Mouse (Mus musculus) 3T3-L1 (cell line): ENCODE measurements around the gene Podxl2.
A peak's percentile ranks its signal among the peaks of the same experiment; 100 is the strongest.

Experiments
- DNase-seq: peaks from one replicate; pipeline ENCODE4 v3.0.0-alpha.2; 2015; ENCODE audit warnings: low read depth, low spot score

Podxl2 gene

DNA sequence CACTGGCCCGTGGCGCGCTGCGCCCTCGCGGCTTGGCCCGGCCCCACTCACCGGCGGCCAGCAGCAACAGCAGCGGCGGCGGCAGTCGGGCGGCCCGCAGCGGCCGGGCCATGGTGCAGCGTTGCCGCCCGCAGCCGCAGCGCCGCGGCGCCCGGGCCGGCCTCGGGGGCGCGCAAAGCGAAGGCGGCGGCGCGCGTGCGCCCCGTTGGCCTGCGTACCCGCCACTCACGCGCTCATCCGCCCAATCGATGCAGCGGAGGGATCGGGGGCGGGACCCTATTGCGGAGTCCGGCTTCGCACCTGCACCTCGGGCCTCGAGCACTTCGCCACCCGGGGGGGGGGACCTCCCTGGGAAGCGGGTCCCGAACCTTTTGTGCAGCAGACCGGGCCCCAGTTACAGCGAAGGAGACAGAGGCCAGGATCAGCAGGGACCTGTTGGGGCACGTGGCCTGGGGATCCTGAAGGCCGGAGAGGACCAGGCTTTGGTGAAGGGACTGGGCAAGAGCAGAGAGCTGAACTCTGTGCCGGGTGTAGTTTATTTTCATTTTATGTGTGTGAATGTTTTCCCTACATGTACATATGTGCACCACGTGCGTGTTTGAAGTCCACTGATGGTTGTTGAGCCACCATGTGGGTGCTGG, at the start of gene Podxl2:
Gene Podxl2, minus strand, starts transcription at position 177 of the 641 bp plus-strand sequence.
- no peak for DNase-seq

DNA sequence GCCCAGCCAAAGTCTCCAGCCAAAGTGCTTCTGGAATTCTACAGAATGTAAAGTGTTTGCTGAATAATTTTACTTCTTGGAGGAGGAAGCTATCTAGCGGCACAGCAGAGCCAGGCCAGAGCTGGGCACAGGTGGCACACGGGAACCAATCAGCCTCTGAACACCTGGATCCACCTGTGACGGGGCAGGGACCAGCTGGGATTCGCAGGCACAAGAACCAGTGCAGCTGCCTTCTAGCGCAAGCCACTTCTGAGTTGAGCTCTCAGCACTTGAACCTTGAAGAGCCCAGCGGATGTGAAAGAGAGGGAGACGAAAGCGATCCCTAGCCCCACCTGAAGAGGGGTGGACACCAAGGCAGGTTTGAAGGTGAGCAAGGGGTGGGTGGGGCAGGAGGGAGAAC, 44.0 kb upstream of the Podxl2 start:
- DNase-seq = no peak

DNA sequence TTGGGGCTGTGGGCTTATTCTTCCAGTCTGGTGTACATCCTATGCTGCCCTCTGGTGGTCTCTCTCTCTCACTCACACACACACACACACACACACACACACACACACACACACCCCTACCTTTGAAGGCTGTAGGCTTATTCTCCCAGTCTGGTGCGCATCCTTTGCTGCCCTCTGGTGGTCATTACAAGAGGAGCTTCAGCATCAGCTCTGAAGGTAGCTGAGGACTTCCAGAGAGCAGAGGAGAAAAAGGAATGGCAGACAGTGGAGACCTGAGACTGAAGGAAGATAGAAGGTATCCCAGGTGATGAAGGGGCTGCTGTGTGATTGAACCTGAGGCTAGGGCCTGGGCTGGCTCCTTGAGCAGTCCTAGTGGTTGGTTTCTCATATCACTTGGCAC, 41.3 kb upstream of the Podxl2 start:
- peak; percentile 71 for DNase-seq

DNA sequence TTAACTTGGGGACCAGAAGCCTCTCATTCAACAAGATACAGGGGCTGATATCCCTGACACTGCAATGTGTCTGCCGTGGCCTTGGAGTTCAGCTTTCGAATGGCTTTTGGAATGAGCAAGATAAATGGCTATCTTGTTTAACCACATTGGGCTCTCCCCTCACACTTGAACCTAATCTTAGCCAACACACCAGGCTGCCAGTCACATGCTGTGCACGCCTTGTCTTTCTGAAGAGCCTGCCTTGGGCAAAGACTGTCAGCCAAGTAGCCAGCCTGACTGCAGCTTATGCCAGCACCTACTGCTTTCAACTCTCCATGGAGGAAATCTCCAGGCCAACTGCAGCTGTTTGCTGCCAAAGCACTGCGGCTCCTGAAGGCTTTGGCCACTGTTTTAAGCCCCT, 40.7 kb upstream of the Podxl2 start:
- DNase-seq = no peak

DNA sequence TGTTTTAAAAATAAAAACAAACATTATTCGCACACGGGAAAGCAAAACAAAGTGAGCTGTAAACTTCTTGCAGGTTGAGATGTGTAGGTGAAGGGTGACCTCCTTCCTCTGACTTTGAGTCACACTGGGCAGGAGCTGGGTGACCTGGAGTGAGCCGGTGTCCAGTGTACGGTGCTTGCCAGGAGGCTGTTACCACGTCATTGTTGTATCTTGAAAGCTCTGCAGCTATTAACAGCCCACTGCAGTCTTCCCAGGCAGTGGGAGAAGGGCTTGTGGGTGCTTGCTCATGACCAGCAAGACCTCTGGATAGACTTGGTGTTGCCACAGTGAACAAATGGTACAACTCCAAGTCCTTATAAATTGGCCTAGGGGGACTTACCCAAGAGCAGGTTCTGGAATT, 40.0 kb upstream of the Podxl2 start:
- no peak for DNase-seq

DNA sequence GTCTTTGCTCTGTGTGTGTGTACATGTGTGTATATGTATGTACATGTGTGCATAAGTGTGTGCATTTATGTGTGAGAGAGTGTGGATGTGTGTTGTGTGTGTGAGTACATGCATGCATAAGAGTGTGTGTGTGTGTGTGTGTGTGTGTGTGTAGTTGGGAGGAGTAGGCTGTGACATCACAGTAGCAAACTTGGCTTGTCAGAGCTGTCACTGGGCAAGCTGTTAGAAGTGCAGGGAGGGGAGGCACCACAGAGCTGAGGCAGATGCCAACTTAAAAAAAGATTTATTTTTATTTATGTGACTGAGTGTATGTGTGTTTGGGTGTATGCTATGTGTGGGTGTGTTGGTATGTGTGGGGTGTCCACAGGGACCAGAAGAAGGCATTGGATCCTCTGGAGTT, 38.6 kb upstream of the Podxl2 start:
- DNase-seq = peak; percentile 42

DNA sequence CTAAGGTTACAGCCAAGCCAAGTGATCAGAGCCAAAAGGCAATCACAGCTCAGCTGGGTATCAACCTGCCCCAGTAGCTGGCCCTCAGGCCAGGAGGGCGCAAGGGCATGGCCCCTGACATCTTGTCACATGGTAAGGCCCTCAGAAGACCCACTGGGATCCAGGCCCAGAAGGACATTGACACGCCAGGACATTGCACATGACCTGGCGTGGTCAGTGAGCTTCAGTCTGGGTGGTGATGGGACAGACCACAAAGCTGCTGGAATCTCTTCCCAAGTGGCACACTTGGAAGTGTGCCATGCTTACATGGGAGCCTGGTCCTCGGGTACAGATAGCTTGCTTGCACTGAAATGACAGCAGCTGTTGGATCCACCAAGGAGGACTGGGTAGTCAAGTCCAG, 38.2 kb upstream of the Podxl2 start:
- peak; percentile 51 for DNase-seq

DNA sequence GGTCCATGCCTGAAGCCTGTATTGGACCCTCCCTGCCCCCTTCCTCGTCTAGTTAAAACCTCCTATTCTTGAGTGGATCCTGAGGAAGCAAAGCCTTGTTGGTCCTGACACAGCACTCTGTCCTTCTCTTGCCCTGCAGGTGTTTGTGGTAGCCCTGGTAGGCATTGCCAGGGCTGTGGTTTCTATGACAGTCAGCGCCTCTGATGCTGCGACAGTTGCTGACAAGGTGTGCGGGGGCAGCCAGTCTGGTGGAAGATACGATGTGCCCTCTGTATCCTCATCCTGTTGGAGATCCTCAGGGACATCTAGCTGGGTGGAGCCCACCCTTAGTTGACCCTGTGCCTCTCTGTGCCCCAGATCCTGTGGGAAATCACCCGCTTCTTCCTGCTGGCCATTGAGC, 34.3 kb upstream of the Podxl2 start:
- DNase-seq = peak; percentile 28

DNA sequence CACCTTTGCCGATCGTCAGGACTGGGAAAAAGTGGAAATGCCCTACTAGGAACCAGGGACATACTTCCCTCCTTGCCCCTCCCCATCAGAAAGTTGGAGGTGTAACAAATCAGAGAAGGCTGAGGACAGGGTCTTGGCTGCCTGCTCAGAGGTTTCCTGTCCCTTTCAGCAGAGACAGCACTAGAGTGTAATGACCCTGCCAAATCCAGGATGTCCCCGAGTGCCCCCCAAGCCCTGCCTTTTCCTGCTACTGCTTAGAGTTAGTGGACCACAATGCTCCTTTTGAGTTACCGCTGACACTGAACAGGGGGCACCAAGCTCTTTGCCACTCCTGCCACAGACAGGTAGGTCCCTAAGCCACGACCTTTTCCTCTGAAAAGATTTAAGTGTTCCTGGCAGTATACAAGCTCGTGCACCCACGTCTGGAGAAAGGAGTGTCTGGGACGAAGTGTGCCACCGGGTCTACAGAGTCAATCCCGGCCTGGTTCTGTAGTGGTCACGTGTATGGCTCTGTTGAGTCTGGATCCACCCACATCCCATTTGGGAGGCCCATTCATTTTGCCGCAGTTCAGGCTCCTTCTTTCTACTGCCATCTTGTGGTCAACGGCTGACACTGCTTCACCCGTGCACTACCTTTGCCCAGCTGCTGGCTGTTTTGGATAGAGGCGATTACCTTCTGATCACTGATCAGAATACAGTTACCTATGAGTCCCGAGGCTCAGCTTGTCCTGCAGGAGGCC, 31.7 kb upstream of the Podxl2 start:
- DNase-seq = peak; percentile 92

DNA sequence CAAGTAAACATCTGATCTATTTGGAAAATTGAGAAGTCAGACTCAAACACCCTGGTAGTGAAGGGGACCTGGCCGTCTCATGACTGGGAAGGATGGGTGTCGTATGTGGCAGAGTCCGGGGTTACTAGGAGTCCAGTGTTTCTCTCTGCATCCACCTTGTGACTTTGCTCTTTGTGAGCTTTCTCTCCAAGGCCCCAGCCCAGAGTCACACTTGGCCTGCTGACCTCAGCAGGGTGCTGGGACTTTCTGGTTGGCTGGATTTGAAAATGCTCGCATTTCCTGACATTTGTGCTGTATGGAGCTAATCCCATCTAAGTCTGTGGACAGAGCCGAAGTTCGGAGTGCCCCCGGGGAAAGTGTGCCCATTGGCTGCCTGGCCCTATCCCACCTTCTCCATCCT, 30.2 kb upstream of the Podxl2 start:
- no peak for DNase-seq

DNA sequence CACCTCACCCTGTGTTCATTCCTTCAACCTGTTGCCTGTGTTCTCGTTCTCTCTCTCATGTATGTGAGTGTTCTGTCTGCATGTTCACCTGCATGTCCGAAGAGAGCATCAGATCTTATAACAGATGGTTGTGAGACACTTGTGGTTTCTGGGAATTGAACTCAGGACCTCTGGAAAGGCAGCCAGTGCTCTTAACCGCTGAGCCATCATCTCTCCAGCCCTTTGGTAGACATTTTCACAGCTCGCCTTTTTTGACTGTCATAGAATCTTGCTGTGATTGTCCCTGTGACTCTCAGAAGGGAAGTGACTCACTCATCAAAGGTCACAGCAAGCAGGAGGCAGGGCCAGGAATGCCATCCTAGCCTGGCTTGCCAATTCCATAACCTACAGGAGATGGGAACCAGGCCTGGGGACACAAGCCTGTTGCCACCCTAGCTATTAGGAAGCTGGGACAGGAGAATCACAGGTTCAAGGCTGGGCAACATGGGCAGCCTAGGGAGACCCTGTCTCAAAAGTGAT, 29.7 kb upstream of the Podxl2 start:
- peak; percentile 50 for DNase-seq

DNA sequence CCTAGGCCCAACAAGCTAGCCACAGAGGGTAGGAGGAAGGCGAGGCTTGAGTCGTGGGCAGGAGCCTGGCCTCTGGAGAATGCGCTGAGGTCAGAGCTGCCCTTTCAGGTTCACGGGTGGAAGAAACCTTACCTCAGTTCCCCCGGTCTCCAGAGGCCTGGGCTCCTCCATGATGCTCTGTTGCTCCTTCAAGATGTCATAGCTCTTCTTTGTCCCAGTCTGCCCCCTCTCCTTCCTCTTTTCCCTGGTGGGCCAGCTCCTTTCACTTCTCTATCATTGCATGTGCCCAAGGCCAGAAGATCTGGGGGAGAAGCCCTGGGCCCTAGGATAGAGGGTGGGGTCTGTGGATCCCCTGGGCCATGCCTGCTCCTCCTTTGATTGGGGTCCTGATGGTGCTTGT, 28.9 kb upstream of the Podxl2 start:
- no peak for DNase-seq

DNA sequence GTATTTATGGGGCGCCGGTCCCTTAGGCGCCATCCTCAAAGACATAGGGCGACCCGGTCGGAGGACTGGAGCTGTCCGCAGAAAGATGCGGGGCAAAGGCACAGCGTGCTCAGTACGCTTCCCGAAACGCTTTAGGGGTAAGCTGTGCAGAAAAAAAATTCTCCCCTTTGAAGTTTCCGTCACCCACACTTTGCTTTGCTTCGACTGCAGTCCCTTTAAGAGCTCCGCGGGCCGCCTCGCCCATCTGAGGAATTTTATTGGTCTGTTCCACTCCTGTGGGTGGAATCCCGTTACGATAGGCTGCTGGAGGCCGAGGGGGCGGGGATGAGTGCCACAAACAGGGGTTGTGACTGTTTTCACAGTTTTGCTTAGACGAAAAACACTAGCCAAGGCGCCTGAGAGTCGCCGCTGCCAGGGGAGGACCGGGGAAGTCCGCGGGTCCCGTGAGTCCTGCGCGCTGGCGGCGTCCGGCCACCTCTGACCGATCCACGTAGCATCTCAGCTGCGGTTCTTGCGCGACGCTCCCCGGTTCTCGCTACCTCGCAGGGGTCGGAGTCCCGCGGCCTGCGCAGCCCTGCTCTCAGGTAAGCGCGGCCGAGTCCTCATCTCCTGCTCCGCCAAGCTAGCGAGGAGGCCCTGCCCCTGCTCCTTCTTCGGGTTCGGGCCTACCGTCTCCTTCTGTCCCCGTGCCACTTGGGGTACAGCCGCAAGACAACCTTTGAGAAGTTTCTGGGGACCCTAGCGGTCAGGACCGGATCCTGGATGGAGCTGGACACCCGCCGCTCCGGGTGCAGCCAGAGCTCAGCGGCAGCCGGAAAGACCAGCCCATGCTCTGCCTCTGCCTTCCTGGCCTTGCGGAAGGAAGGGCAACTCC, 27.3 kb upstream of the Podxl2 start, which contains the start of gene Tpra1:
Gene Tpra1, plus strand, starts transcription at position 305 of the 874 bp plus-strand sequence.
- peak; percentile 99 for DNase-seq

DNA sequence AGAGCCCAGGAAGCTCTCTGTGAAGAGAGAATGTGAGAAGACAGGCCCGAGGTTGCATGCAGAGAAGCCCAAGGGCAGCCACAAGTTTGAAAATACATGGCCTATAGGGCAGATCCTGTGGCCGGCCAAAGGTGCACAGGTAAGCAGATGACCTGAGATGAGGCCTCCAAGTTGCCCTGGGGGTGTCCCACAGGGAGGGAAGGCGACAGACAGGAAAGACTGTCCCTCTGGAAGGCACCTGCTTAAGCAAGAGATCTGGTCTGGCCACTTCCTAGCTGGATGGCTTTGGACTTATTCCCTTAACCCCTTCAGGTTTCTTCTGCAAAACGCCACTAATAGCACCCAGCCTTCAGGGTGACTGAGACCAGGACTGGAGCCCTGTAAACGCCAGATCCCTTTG, 26.6 kb upstream of the Podxl2 start:
- peak; percentile 53 for DNase-seq

DNA sequence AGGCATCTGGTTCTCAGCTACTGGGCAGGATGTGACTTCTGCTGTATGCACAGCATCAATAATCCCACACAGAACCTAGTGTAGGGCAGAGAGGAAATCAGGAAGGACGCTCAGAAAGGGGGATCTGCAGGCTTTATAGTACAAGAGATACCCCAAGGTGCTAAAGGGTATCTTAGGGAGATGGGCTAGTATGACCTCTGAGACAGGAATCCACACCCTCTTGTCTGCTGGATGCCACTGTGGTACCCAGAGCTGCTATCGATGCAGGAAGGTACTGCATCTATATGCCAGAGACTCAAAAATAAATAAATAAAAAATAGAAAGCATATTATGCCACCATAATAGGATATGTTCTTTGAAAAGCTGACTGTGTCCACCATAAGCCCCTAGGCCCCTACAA, 24.8 kb upstream of the Podxl2 start:
- DNase-seq = no peak

DNA sequence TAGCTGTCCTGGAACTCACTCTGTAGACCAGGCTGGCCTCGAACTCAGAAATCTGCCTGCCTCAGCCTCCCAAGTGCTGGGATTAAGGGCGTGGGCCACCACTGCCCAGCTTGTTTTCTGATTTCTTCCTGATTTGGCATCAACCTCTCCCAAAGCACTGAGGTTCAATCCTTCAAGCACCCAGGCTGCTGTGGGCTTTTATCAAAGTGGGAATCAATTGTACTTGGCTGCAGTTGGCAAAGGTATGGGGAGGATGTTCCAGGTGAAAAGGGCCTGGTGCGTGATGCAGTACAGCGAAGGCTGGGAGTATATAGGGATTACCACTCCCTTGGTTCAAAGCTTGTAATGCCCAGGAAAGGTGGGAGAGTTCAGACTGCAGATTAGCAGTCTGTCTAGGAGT, 24.2 kb upstream of the Podxl2 start:
- no peak for DNase-seq

DNA sequence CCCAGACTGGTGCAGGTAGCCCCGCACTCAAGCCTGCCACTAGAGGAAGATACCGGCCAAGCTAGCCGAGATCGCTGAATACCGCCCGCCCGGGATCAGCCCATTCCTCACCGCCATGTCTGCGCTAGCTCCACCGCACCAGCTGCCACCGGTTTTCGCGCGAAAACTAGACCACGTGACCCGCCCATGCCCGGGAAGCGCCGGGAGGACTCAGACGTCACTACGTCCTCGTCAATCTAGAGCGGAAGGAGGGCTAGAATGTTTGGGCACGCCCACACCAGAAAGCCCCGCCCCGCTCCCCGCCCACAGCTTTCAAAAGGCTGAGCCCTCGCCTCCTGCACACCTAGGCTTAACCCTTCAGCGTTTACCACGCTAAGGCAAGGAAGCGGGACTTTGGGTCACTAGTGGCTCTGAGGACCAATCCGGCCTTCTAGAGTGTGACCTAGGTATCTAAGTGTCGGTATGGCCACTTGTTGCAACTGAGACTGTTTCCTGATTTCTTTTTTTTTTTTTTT, 23.7 kb upstream of the Podxl2 start, which contains the start of gene Mcm2:
Gene Mcm2, minus strand, starts transcription at position 247 of the 515 bp plus-strand sequence.
- DNase-seq = peak; percentile 98

DNA sequence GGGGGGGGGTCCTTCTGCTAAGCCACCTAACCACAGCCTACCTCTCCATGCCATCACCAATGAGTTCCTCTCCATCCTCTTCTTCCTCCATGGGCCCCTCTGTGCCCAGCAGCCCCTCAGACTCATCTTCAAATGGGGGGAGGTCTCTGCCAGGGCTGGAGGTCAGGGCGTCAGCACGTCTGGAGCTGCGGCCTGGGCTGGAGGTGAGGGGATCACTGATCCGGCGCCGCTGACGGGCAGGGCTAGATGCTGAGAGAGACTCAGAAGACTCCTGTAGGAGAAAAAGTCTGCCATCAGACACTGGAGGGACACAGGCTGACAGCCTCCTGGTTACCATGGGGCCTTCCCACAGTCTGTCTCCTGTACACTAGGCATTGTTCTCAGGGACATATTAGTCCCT, 22.4 kb upstream of the Podxl2 start:
- DNase-seq = no peak

DNA sequence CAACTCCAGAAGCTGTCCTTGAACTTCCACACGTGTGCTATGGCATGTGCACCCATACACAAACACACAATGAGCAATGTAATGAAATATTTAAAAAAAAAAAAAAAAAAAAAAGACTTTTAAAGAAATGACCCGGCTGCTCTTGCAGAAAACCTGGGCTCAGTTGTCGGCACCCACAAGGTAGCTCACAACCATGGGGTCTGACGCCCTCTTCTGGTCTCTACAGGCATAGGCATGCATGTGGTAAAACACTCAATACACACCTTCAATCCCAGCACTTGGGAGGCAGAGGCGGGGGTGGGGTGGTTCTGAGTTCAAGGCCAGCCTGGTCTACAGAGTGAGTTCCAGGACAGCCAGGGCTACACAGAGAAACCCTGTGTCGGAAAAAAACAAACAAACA, 21.1 kb upstream of the Podxl2 start:
- peak; percentile 31 for DNase-seq

DNA sequence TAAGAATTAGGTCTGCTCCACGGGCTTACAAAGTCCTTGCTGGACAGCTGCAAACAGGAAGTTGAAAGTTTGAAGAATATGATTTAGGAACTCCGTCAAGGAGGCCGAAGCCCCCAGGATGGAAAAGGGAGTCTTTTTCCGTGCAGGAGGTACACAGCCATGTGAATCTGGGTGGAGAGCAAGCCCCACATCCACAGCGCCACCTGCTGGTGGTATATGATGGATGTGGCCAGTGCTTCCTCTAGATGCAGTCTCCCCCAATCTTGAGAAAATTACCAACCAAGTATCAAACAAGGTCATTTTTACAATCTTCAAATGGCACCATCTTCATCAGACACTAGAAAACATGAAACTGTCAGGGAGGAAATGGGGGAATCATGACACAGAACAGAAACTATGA, 18.7 kb upstream of the Podxl2 start:
- peak; percentile 81 for DNase-seq

DNA sequence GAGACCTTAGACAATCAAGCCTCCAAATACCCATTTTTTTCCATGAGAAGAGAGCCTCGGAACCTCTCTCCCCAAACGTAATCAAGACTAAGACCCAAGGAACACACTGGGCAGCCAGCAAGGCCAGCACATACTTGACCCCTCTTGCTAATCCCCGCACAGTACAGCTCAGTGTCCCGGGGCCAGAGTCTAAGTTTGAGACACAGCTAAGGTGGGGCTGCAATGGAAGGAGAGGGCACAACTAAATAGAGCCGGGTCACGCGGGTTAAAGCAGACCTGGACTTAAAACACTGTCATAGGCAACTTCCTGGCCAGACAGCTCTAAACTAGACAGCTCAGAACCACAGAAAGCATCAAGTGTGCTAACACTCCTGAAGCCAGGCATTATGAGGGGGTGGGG, 16.0 kb upstream of the Podxl2 start:
- no peak for DNase-seq
